Mouse (Mus musculus) megakaryocyte progenitor cell, adult 5-6 weeks (primary cell): ENCODE results near the gene Mfsd4b1. TPM values are rescaled to one million over a fixed set of nuclear protein-coding genes. Genes with fewer than 3 reads are reported as not detected.
A peak's percentile ranks its signal among the peaks of the same experiment; 100 is the strongest.

Experiments
- ATAC-seq: replicated peaks from 2 replicates; pipeline ENCODE4 v1.8.0; 2016; ENCODE audit warnings: mild to moderate bottlenecking, moderate TSS enrichment, inconsistent platforms; ENCODE audit not compliant: poor library complexity
- total RNA-seq, 2 experiments: library from RNA; stranded (forward) in 1 of 2; stranded (reverse) in 1 of 2; fragments of 157-497, 149-512 nt in 1 of 2; fragments of 200-1000 nt in 1 of 2; gene quantifications; 2 replicates each; pipeline versions ENCODE4 v1.2.3 to v1.2.4; 2015 to 2017

The Mfsd4b1 gene
- total RNA-seq, 2 experiments from 2014 or later, result 0.07 TPM; not detected in 1

DNA sequence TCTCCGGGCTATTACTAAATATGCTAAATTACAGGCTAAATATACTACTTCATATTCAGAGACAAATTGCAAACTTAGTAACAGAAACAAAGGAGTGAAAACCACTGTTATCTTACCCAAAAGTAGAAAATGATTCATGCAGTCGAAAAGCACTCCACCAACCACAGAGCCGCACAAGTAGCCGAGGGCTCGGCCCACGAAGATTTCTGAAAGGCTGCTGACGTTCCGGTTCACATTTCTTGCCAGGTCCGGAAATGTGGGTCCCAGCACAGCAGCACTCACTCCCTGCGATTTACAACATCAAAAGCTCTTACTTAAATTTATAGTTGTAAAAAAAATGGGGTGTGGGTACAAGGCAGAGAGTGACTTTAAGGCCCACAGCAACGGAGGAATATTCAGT is 50.1 kb downstream of the Mfsd4b1 start:
- no peak for ATAC-seq

DNA sequence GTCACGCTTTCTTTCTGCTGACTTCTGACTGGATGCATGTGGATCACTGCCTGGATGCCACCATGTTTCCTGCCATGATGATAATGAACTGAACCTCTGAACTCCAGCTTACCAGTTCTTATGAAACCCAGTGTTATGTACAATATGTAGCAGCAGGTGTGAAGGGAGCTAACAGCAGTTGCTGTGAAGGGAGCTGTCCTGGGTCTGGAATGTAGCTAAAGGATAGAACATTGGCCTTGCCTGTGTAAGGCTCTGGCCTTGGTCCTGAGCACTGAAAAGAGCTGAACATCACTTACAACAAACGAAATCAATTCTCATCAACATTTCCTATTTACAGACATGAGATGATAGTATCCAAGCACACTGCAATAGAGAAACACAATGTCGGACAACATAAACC is 57.6 kb downstream of the Mfsd4b1 start:
- ATAC-seq, result no peak; the same call in 1 of the 2 replicates

DNA sequence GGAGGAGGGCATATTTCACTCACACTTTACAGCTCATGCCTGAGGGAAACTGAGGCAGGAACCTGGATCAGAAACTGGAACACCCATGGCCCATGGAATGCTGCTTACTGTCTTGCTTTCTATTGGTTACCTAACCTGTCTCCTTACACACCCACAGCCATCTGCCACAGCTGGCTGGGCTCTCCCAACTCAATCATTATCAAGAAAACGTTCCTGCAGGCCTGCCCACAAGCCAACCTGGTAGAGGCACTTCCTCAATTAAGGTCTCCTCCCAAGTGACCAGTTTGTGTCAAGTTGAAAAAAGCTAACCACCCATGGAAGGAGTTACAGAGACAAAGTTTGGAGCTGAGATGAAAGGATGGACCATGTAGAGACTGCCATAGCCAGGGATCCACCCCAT is 63.2 kb downstream of the Mfsd4b1 start:
- peak; percentile 44 for ATAC-seq

DNA sequence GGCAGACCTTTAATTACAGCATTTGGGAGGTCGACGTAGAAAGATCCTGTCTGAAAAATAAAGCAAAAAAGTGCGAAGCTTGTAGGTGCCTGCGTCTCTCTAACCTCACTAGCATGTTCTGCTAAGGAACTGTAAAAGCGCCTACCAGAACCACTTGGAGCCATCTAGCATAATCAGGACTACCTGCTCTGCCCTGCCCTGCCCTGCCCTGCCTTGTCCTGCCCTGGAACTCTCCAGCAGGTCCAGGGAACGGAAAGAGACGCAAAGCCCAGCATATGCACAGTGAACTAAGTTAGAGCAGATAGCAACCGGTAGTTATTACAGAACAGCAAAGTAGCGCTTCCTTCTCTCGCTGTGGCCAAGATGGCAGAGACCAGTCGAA is 64.6 kb downstream of the Mfsd4b1 start:
- no peak for ATAC-seq

DNA sequence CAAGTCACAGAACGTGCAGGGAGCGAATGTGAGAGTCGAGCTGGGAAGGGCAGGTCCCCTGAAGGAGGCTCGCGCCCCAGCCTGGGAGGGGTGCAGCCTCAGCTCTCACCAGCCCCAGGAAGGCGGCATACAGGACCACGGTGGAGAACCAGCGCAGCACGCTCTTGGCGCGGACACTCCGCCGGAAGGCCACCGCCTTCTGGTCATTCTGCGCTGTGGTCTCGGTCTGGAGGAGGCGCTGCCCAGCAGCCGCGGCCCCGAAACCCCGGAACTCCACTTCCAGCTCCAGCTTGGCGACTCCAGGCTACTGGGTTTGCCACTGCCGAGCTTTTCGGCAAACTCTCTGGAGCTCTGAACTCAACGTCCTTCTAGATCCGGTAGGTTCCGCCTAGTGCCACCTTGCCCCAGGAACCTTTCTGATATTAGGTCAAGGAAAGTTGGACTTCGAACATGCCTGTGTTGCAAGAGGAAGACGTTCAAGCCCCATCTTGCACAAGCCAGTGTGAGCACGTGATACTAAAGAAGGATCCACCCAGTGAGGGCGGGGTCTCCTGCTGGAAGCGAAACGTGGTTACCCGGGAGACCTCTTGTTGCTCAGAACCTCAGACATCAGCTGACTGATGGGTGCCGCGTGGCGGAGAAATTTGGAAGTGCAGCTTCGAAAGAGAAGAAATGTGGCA is 65.2 kb downstream of the Mfsd4b1 start, which contains the start of gene Mfsd4b3:
Mfsd4b3 (minus strand) TSS at position 393 of the 680 bp plus-strand sequence.
- peak; percentile 95 for ATAC-seq

DNA sequence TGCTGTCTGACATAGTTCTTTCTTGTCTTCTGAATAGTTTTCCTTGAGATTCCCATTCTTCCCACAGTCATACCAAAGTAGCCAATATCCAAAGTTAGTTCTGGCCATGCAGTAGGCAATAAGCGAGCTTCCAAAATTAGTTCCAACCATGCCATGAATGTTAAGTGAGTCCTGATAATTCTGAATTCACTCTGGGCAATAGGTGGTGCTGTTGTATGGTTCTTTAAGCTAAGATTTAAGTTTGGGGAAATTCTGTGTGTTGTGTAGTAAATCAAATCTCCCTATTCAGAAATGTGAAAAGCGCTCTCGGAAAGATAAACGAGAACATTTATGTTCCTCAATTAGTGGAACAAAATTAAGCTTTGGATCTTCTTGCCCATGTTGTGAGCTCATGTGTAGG is 66.8 kb downstream of the Mfsd4b1 start:
- 0 out of 2 replicates have a peak, but pooled peaks have one; percentile 23 for ATAC-seq

- ATAC-seq, result no peak
Observed at GRCm38 (mm10) chr10:39956340-39956878, 68.7 kb downstream of the Mfsd4b1 start.

GRCm38 (mm10) chr10:39955163-39955562 is 69.9 kb downstream of the Mfsd4b1 start:
- no peak for ATAC-seq

Other genes with a start within 250 kb of the Mfsd4b1 start
- 4.9 and 6.6 TPM in 2 replicates for gene Mfsd4b4, start 126.0 kb downstream of the Mfsd4b1 start, total RNA-seq (2015)
- 5.4 and 6.1 TPM in 2 replicates for gene Mfsd4b4, start 126.0 kb downstream of the Mfsd4b1 start, total RNA-seq (2017)
- gene Mfsd4b2, start 98.3 kb downstream of the Mfsd4b1 start, total RNA-seq (2015), result not detected in 2 replicates
- gene Mfsd4b2, start 98.3 kb downstream of the Mfsd4b1 start, total RNA-seq (2017), result not detected in 2 replicates
- not detected in 2 replicates for gene Mfsd4b3, start 65.1 kb downstream of the Mfsd4b1 start, total RNA-seq (2015)
- 0.25 TPM in 1 of 2 replicates, not detected in the other for gene Mfsd4b3, start 65.1 kb downstream of the Mfsd4b1 start, total RNA-seq (2017)
- gene Mfsd4b5, start 38.6 kb downstream of the Mfsd4b1 start, total RNA-seq (2015), result 0.44 and 0.56 TPM in 2 replicates
- gene Mfsd4b5, start 38.6 kb downstream of the Mfsd4b1 start, total RNA-seq (2017), result 0.37 and 0.71 TPM in 2 replicates
- gene Slc16a10, start 117.0 kb upstream of the Mfsd4b1 start, total RNA-seq (2015), result 39.2 and 40.8 TPM in 2 replicates
- 23.9 and 24.4 TPM in 2 replicates for gene Slc16a10, start 117.0 kb upstream of the Mfsd4b1 start, total RNA-seq (2017)
- gene Rpf2, start 221.8 kb upstream of the Mfsd4b1 start, total RNA-seq (2015), result 97.3 and 109 TPM in 2 replicates
- gene Rpf2, start 221.8 kb upstream of the Mfsd4b1 start, total RNA-seq (2017), result 184 and 213 TPM in 2 replicates
- 69.0 and 87.6 TPM in 2 replicates for gene Gtf3c6, start 232.8 kb upstream of the Mfsd4b1 start, total RNA-seq (2015)
- 219 and 265 TPM in 2 replicates for gene Gtf3c6, start 232.8 kb upstream of the Mfsd4b1 start, total RNA-seq (2017)